Mouse (Mus musculus) layer of hippocampus, adult 2 months (tissue): ENCODE results near the gene Cables2. TPM values are rescaled to one million over a fixed set of nuclear protein-coding genes. Genes with fewer than 3 reads are reported as not detected.
A peak's percentile ranks its signal among the peaks of the same experiment; 100 is the strongest.
"Not testable (repeated sequence)": the region's sequence is repeated elsewhere in the genome, so short reads cannot be mapped to it uniquely, and the experiment has no call there.

Source experiments
- DNase-seq, 2 experiments: peaks; one replicate each; pipeline ENCODE4 v3.0.0; 2022; ENCODE audit warnings: low spot score in 2 of 2
- H3K27ac ChIP-seq: fragments of 200-600 bp; 2 replicates; pipeline ENCODE4 v1.8.1; 2022
- H3K4me3 ChIP-seq: fragments of 200-600 bp; 2 replicates; pipeline ENCODE4 v1.8.1; 2022; ENCODE audit warnings: mild to moderate bottlenecking
- CTCF ChIP-seq: fragments of 200-600 bp; conservative IDR thresholded peaks from 2 replicates; pipeline ENCODE4 v1.8.1; 2022; ENCODE audit warnings: antibody characterized with exemption, mild to moderate bottlenecking, moderate library complexity
- total RNA-seq, 2 experiments: library from RNA; stranded (reverse); gene quantifications; 2 replicates each; pipeline ENCODE4 v1.2.3; 2021

Cables2 gene
- total RNA-seq, 2 experiments from 2014 or later, result 31.6 to 37.5 TPM

DNA sequence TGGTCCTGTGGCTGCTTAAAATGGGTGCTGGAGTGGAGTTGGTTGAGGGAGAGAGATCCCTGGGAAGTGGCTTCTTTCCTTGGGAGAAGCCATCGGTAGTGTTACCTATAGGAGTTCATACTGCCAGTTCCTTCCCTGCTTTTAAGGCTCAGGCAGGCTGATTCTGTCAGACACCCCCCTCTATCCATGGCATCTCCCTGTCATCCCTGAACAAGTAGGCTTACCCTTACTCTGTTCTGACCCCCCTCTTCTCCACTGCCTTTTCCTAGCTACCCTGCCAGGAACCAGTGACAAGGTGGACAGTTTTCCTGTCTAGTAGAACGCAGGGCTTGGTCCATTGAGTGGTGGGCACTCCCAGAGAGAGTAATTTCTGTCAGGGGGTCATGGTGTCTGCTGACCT lies 1.2 kb upstream of the Cables2 start:
- Histone ChIP-seq H3K27ac (no peak overlapping the region), H3K4me3 (no peak overlapping the region)
- no peak for TF ChIP-seq CTCF
- no peak for DNase-seq

DNA sequence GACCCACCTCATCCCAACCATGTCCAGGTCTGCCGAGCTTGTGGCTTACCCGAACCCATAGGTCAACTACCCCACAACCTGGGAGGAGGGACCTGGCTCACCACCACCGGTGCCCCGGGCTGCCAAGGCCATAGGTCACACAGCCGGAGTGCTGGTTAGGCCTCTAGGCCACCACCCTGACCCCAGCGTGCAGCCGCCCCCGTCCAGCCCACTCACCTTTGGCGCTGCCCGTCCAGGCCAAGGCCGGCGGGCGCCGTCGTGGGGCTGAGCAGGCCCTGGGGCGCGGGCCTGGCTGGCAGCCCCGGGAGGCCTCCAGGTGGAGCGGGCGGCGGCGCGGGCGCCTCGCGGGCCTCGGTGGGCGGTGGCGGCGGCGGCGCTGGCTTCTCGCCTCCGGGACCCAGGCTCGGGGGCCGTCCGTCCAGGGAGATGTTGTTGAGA lies 393 bp downstream of the Cables2 start:
- H3K27ac ChIP-seq, result peak overlapping the region; percentile 83
- no peak for DNase-seq
- no peak for TF ChIP-seq CTCF
- H3K4me3 ChIP-seq, result peak overlapping the region; percentile 86

- Histone ChIP-seq H3K27ac (peak overlapping the region; percentile 83; the same call in 1 of the 2 replicates), H3K4me3 (peak overlapping the region; percentile 86)
- TF ChIP-seq CTCF, result no peak
- DNase-seq, result no peak
These were observed 1.4 kb downstream of the Cables2 start for GRCm38 (mm10) chr2:180271804-180272395.

DNA sequence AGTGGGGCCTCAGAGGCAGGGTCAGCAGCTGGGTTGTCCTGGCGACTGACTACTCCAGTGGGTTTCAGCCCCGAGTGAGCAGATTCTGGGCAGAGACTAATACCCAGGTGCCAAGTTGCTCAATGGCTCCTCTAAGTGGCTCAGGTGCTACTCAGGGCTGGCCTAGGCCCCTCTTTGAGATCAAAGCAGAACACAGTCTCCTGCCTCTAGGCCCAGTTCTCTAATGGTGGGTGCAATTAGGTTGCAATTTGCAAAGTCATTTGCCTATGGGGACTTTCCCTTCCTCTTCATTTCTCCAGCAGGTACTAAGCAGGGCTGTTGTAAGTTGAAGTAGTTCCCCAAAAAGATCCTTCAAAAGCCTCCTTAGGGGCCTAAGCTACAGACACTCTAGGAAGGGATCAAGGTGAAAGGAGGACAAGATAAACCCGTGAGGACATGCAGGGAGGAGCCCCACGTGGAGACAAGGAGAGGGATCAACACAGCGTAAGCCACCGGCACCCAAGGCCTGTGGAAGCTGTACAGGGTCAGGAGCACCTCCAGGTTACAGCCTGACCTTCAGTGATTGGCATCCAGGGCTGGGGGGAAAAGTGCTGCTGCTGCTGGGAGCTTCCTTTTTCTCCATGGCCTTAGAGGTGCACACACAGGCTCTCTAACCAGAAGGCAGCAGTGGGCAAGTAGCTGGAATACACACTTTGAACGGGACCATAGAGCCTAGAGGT lies 2.6 kb downstream of the Cables2 start:
- H3K4me3 ChIP-seq, result no peak overlapping the region
- DNase-seq, result no peak
- H3K27ac ChIP-seq, result peak overlapping the region; percentile 83; the same call in 1 of the 2 replicates
- no peak for TF ChIP-seq CTCF

- Histone ChIP-seq H3K27ac (no peak overlapping the region), H3K4me3 (no peak overlapping the region)
- no peak for DNase-seq
- TF ChIP-seq CTCF, result no peak
These were observed 4.0 kb downstream of the Cables2 start for GRCm38 (mm10) chr2:180269329-180269728.

- Histone ChIP-seq H3K27ac (0 out of 2 replicates have a peak overlapping the region, but pooled peaks have one; percentile 7), H3K4me3 (no peak overlapping the region)
- no peak for DNase-seq
- no peak for TF ChIP-seq CTCF
These were observed 5.3 kb downstream of the Cables2 start for GRCm38 (mm10) chr2:180267955-180268354.

- no peak for TF ChIP-seq CTCF
- H3K4me3 ChIP-seq, result no peak overlapping the region
- DNase-seq, result no peak
- H3K27ac ChIP-seq, result peak overlapping the region; percentile 33; the same call in 1 of the 2 replicates
These were observed 10.4 kb downstream of the Cables2 start for GRCm38 (mm10) chr2:180262891-180263290.

DNA sequence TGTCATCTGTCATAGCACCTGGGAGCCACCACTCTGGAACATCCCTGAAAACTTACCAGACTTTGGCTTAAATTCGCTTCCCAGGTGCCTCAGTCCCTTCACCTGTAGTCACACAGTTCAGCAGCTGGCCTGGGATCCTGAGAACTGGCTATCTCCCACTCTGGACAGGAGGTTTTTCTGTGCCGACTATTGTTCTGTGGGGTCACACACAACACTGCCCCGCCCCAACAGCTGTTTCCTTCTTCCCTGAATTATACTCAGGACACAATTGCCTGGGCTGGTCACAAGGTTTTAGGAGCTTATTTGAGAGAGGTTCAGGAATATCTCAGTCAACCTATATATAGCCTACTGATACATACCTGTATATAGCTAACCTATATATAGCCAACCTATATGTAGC lies 10.9 kb downstream of the Cables2 start:
- H3K27ac ChIP-seq, result peak overlapping the region; percentile 61
- no peak for DNase-seq
- TF ChIP-seq CTCF, result no peak
- no peak overlapping the region for H3K4me3 ChIP-seq

DNA sequence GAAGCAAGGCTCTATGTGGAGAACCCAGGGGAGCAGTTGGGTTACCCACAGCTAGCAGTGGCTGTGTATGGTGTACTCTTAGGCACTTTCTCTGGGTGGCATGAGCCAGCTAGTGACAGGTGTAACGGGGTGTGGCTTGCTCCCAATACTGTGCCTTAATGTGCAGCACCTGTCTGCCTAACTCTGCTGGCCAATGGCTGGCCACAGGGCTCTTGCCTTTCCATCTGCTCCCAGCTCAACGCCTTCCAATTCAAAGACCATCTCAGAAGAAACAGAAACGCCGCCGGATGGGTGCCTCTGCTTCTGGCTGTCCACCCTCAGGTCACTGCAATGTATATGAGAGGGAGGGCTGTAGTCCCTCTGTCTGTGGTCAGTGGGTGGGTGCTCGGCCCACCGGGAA lies 11.4 kb downstream of the Cables2 start:
- H3K4me3 ChIP-seq, result no peak overlapping the region
- no peak for TF ChIP-seq CTCF
- no peak for DNase-seq
- H3K27ac ChIP-seq, result peak overlapping the region; percentile 61

DNA sequence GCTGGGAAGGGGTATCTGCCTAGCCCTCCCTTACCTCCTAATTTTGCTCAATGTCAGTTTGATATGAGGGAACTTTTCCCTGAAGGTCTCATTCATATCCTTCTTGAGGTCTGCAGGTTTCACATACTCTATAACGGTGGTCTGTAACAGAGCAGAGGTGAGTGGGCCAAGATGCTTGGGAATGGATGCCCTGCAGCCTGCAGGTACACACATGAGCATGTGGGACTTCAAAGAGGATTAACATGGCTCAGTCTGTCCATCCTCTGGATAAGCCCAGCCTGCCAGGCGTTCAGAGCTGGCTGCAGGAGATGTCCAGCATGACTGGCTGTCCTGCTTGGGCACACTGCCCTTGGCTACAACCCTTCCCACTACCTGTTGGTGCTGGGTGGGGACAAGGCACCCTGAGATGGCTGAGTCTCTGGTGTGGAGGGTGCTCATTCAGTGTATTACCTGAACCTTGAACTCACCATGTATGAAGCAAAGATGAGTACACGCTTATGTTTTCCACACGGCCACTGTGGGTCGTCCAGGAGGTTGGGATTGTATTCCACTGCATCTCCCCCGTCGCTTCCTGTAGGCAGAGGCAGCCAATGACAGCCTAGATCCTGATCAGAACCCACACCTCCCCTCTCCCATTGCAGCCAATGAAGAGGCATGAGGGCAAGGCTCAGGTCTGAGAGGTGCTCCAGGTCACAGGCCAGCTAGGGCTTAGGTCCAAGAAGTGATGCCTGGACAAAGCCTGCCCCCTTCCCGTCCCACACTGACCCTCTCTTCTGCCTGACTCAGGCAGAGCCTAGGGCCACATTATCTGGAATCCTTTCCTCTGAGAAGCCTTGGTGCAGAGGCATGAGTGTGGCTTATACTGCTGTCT lies 12.5 kb downstream of the Cables2 start:
- Histone ChIP-seq H3K27ac (peak overlapping the region; percentile 46; the same call in 1 of the 2 replicates), H3K4me3 (no peak overlapping the region)
- DNase-seq, result no peak
- no peak for TF ChIP-seq CTCF

- H3K4me3 ChIP-seq, DNase-seq: not testable (repeated sequence)
- peak overlapping the region; percentile 46; the same call in 1 of the 2 replicates for H3K27ac ChIP-seq
These were observed 13.3 kb downstream of the Cables2 start for GRCm38 (mm10) chr2:180259826-180260609.

GRCm38 (mm10) chr2:180258951-180259484 lies 14.3 kb downstream of the Cables2 start:
- H3K27ac ChIP-seq, DNase-seq, H3K4me3 ChIP-seq: not testable (repeated sequence)
